Mouse (Mus musculus): ENCODE data around the gene Sdk1. TPM values are rescaled to one million over a fixed set of nuclear protein-coding genes. Genes with fewer than 3 reads are reported as not detected.

Gene Sdk1
- total and polyA plus RNA-seq, 3 experiments, result 0.04 to 0.87 TPM; not detected in 1

DNA sequence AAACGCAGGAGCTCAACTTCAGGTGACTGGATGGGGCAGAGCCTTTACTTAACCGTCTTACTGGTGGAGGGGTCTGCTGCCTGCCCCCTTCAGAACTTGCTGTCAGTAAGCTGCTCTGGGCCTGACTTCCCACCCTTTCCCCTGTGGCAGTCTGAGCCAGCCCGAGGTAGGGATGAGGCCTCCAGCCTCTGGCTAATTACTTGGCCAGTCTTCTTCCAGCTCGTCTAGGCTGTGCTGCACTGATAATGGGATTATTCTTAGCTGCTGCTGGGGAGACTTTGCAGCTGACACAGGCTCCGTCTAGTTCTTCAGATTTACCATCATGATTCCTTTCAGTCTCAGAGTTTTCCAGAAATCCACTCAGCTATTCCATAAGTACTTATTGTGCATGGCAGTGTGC is 104.2 kb downstream of the Sdk1 start:
- H3K79me2 ChIP-seq (replicated peaks; ENCODE audit: control insufficient read depth, extremely low read depth, insufficient read depth, poor library complexity, severe bottlenecking), result no peaks in the 10 kb centered on the region
- no peak overlapping the region for H3K27ac ChIP-seq (ENCODE audit: insufficient read depth, low read depth)
- H3K4me1 ChIP-seq (ENCODE audit: control insufficient read depth in 1 of 2, insufficient read depth in 2 of 2), result no peaks in the 10 kb centered on the region
- H3K4me3 ChIP-seq (replicated peaks in 1 of 3; ENCODE audit: low read depth in 2 of 3, low read length in 2 of 3, poor library complexity in 1 of 3), result no peak overlapping the region
- H3K9me3 ChIP-seq (replicated peaks; ENCODE audit: low read length), result no peaks in the 10 kb centered on the region
- TF ChIP-seq TCF12 (IDR thresholded peaks at IDR 0.05; ENCODE audit: low read depth, low read length) (no peak), E2F4 (IDR thresholded peaks at IDR 0.05; ENCODE audit: insufficient replicate concordance, low read depth, low read length) (no peak), MYC (IDR thresholded peaks at IDR 0.05; ENCODE audit: low read depth, low read length) (no peak), RCOR1 (conservative IDR thresholded peaks at IDR 0.05; ENCODE audit: low read depth, low read length) (no peak), NELFE (IDR thresholded peaks at IDR 0.05; ENCODE audit: low read depth, low read length) (no peak), ETS1 (conservative IDR thresholded peaks at IDR 0.05; ENCODE audit: low read depth, low read length) (no peak), PAX5 (IDR thresholded peaks at IDR 0.05; ENCODE audit: low read length) (no peak), HCFC1 (IDR thresholded peaks at IDR 0.05; ENCODE audit: low read depth, low read length) (no peak), TBP (conservative IDR thresholded peaks at IDR 0.05; ENCODE audit: low read depth, low read length) (no peak), IRF4 (IDR thresholded peaks at IDR 0.05; ENCODE audit: low read depth, low read length) (no peak), ZNF384 (IDR thresholded peaks at IDR 0.05; ENCODE audit: low read depth, low read length) (no peak), CTCF (conservative IDR thresholded peaks at IDR 0.05 in 1 of 2, IDR thresholded peaks at IDR 0.05 in 1 of 2; ENCODE audit: low read depth in 2 of 2, low read length in 2 of 2) (no peak), SIN3A (IDR thresholded peaks at IDR 0.05; ENCODE audit: low read length) (no peak), BHLHE40 (IDR thresholded peaks at IDR 0.05; ENCODE audit: low read depth, low read length) (no peak), JUND (conservative IDR thresholded peaks at IDR 0.05; ENCODE audit: low read depth, low read length) (no peak), NRF1 (IDR thresholded peaks at IDR 0.05; ENCODE audit: low read depth, low read length) (no peak), MAFK (IDR thresholded peaks at IDR 0.05; ENCODE audit: insufficient replicate concordance, low read length) (no peak), CHD1 (IDR thresholded peaks at IDR 0.05; ENCODE audit: low read depth, low read length) (no peak), USF1 (IDR thresholded peaks at IDR 0.05; ENCODE audit: low read depth, low read length) (no peak), POLR2AphosphoS2 (IDR thresholded peaks at IDR 0.05; ENCODE audit: low read depth, low read length) (no peak)
- no peak overlapping the region for H3K4me2 ChIP-seq (ENCODE audit: insufficient read depth, low read depth, poor library complexity, severe bottlenecking)
- in situ Hi-C loops (cut with MboI; ENCODE audit: low pct_ligation_motif_present, low pct_unique_long_range_greater_than_20kb, low sequenced_read_pairs) (no loop called here), dilution Hi-C loops (cut with MboI; ENCODE audit: extremely low pct_ligation_motif_present, extremely low pct_unique_long_range_greater_than_20kb, low sequenced_read_pairs) (no loop called here)
- no peak for DNase-seq (ENCODE audit: extremely low read depth)
- no peak overlapping the region for H3K9ac ChIP-seq (ENCODE audit: insufficient read depth, low read depth)
- H3K36me3 ChIP-seq (replicated peaks in 1 of 2; ENCODE audit: control insufficient read depth in 1 of 2, insufficient read depth in 1 of 2, low read length in 1 of 2), result no peaks in the 10 kb centered on the region
- no peaks in the 10 kb centered on the region for H3K27me3 ChIP-seq (replicated peaks)

DNA sequence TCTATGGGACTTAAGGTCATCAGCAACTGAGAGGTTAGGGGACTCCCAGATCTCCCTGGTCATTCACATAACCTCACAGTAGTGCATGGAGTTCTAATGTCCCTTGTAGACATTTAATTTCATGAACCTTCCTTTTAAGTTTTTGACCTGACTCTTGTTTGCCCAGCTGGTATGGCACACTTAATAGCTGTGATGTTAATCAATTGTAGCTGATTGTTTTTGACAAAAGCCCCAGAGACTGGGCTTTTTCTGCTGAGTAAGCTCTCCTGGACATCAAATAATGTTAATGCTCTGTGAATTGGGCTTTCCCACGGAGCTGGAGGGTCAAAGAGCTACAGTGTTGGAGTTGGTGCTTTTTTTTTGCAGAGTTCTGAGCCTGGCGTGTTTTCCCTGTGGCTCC is 121.4 kb downstream of the Sdk1 start:
- Histone ChIP-seq H3K27ac (ENCODE audit: insufficient read depth, low read depth) (no peak overlapping the region), H3K79me2 (replicated peaks; ENCODE audit: control insufficient read depth, extremely low read depth, insufficient read depth, poor library complexity, severe bottlenecking) (no peaks in the 10 kb centered on the region), H3K9ac (ENCODE audit: insufficient read depth, low read depth) (no peak overlapping the region), H3K4me1 (ENCODE audit: control insufficient read depth in 1 of 2, insufficient read depth in 2 of 2) (no peaks in the 10 kb centered on the region), H3K9me3 (replicated peaks; ENCODE audit: low read length) (no peaks in the 10 kb centered on the region), H3K4me2 (ENCODE audit: insufficient read depth, low read depth, poor library complexity, severe bottlenecking) (no peak overlapping the region), H3K4me3 (replicated peaks in 1 of 3; ENCODE audit: low read depth in 2 of 3, low read length in 2 of 3, poor library complexity in 1 of 3) (no peak overlapping the region), H3K27me3 (replicated peaks) (no peaks in the 10 kb centered on the region), H3K36me3 (replicated peaks in 1 of 2; ENCODE audit: control insufficient read depth in 1 of 2, insufficient read depth in 1 of 2, low read length in 1 of 2) (no peaks in the 10 kb centered on the region)
- dilution Hi-C loops (cut with MboI; ENCODE audit: extremely low pct_ligation_motif_present, extremely low pct_unique_long_range_greater_than_20kb, low sequenced_read_pairs), result no loop called here
- TF ChIP-seq IRF4 (IDR thresholded peaks at IDR 0.05; ENCODE audit: low read depth, low read length), result no peak
- no peak for TF ChIP-seq ZNF384 (IDR thresholded peaks at IDR 0.05; ENCODE audit: low read depth, low read length)
- no peak for TF ChIP-seq MEF2A (IDR thresholded peaks at IDR 0.05; ENCODE audit: borderline replicate concordance, low read depth, low read length)
- no peak for TF ChIP-seq HCFC1 (IDR thresholded peaks at IDR 0.05; ENCODE audit: low read depth, low read length)
- TF ChIP-seq SIN3A (IDR thresholded peaks at IDR 0.05; ENCODE audit: low read length), result no peak
- no peak for TF ChIP-seq GABPA (IDR thresholded peaks at IDR 0.05; ENCODE audit: insufficient replicate concordance, low read depth, low read length)
- no peak for TF ChIP-seq USF2 (conservative IDR thresholded peaks at IDR 0.05; ENCODE audit: low read depth, low read length)
- TF ChIP-seq MAZ (IDR thresholded peaks at IDR 0.05; ENCODE audit: low read depth, low read length), result no peak
- no peak for TF ChIP-seq EP300 (IDR thresholded peaks at IDR 0.05; ENCODE audit: low read length)
- no peak for TF ChIP-seq PAX5 (IDR thresholded peaks at IDR 0.05; ENCODE audit: low read length)
- TF ChIP-seq TBP (conservative IDR thresholded peaks at IDR 0.05; ENCODE audit: low read depth, low read length), result no peak
- no peak for TF ChIP-seq ZC3H11A (IDR thresholded peaks at IDR 0.05; ENCODE audit: low read depth, low read length)
- no peak for TF ChIP-seq JUN (IDR thresholded peaks at IDR 0.05; ENCODE audit: insufficient read depth, low read depth, low read length)
- no peak for TF ChIP-seq RAD21 (IDR thresholded peaks at IDR 0.05; ENCODE audit: low read depth, low read length)
- TF ChIP-seq CHD2 (IDR thresholded peaks at IDR 0.05; ENCODE audit: low read length), result no peak
- no peak for TF ChIP-seq ETS1 (conservative IDR thresholded peaks at IDR 0.05; ENCODE audit: low read depth, low read length)
- TF ChIP-seq CTCF (conservative IDR thresholded peaks at IDR 0.05 in 1 of 2, IDR thresholded peaks at IDR 0.05 in 1 of 2; ENCODE audit: low read depth in 2 of 2, low read length in 2 of 2), result no peak
- no peak for TF ChIP-seq JUND (conservative IDR thresholded peaks at IDR 0.05; ENCODE audit: low read depth, low read length)
- no peak for TF ChIP-seq POLR2A (IDR thresholded peaks at IDR 0.05; ENCODE audit: low read depth, low read length)
- in situ Hi-C loops (cut with MboI; ENCODE audit: low pct_ligation_motif_present, low pct_unique_long_range_greater_than_20kb, low sequenced_read_pairs), result no loop called here
- no peak for DNase-seq (ENCODE audit: extremely low read depth)

Measured in CH12.LX (cell line).